Mouse (Mus musculus): Measurements from ENCODE around the gene Krtap28-10. TPM values are rescaled to one million over a fixed set of nuclear protein-coding genes. Genes with fewer than 3 reads are reported as not detected.

Gene Krtap28-10
- not detected in 2 replicates for polyA plus RNA-seq (2014; fragmentation: Nextera tagmentation; extraction: Ambion mirVana)

GRCm38 (mm10) chr1:83042380-83042779 lies at the start of gene Krtap28-10:
TSS of gene Krtap28-10 (minus strand) at chr1:83042480.
- no peaks in the 10 kb centered on the region for H3K36me3 ChIP-seq (ENCODE audit: control insufficient read depth, insufficient read depth, low read length)
- H3K9me3 ChIP-seq (ENCODE audit: control insufficient read depth, low read length), result no peaks in the 10 kb centered on the region
- H3K27ac ChIP-seq (ENCODE audit: low read depth, low read length), result no peak within 1 kb of the TSS
- no peaks in the 10 kb centered on the region for H3K27me3 ChIP-seq (ENCODE audit: control insufficient read depth, insufficient read depth, low read length)
- DNase-seq (ENCODE audit: low spot score, missing footprints), result no peak
- no peak within 1 kb of the TSS for H3K4me2 ChIP-seq
- no peaks in the 10 kb centered on the region for H3K4me1 ChIP-seq (ENCODE audit: control insufficient read depth, insufficient read depth, low read length)
- H3K4me3 ChIP-seq (ENCODE audit: low read depth, low read length), result no peak within 1 kb of the TSS
- H3K9ac ChIP-seq (ENCODE audit: low read length), result no peak within 1 kb of the TSS
- no peak for ATAC-seq (ENCODE audit: low FRiP score)
- 96% methylated on average over 2 of the region's 2 CpGs for WGBS

- no peak overlapping the region for H3K4me3 ChIP-seq (ENCODE audit: low read depth, low read length)
- H3K27ac ChIP-seq (ENCODE audit: low read depth, low read length), result no peak overlapping the region
- no peak overlapping the region for H3K9ac ChIP-seq (ENCODE audit: low read length)
- H3K36me3 ChIP-seq (ENCODE audit: control insufficient read depth, insufficient read depth, low read length), result no peaks in the 10 kb centered on the region
- DNase-seq (ENCODE audit: low spot score, missing footprints) (no peak), ATAC-seq (ENCODE audit: low FRiP score) (no peak)
- no peaks in the 10 kb centered on the region for H3K4me1 ChIP-seq (ENCODE audit: control insufficient read depth, insufficient read depth, low read length)
- no peak overlapping the region for H3K4me2 ChIP-seq
- no peaks in the 10 kb centered on the region for H3K27me3 ChIP-seq (ENCODE audit: control insufficient read depth, insufficient read depth, low read length)
- H3K9me3 ChIP-seq (ENCODE audit: control insufficient read depth, low read length), result no peaks in the 10 kb centered on the region
- 88% methylated on average over 3 of the region's 3 CpGs for WGBS
These were observed 49.0 kb upstream of the Krtap28-10 start for GRCm38 (mm10) chr1:83091268-83091667.

GRCm38 (mm10) chr1:83084790-83085189 lies 42.5 kb upstream of the Krtap28-10 start:
- DNase-seq (ENCODE audit: low spot score, missing footprints), result peak; percentile 23
- H3K4me2 ChIP-seq, result no peak overlapping the region
- H3K27ac ChIP-seq (ENCODE audit: low read depth, low read length), result no peak overlapping the region
- ATAC-seq (ENCODE audit: low FRiP score), result no peak
- H3K27me3 ChIP-seq (ENCODE audit: control insufficient read depth, insufficient read depth, low read length), result no peaks in the 10 kb centered on the region
- no peaks in the 10 kb centered on the region for H3K9me3 ChIP-seq (ENCODE audit: control insufficient read depth, low read length)
- 82% methylated on average over 2 of the region's 2 CpGs for WGBS
- H3K4me3 ChIP-seq (ENCODE audit: low read depth, low read length), result no peak overlapping the region
- no peak overlapping the region for H3K9ac ChIP-seq (ENCODE audit: low read length)
- H3K36me3 ChIP-seq (ENCODE audit: control insufficient read depth, insufficient read depth, low read length), result no peaks in the 10 kb centered on the region
- no peaks in the 10 kb centered on the region for H3K4me1 ChIP-seq (ENCODE audit: control insufficient read depth, insufficient read depth, low read length)

- no peaks in the 10 kb centered on the region for H3K36me3 ChIP-seq (ENCODE audit: control insufficient read depth, insufficient read depth, low read length)
- no peak for ATAC-seq (ENCODE audit: low FRiP score)
- no peak overlapping the region for H3K9ac ChIP-seq (ENCODE audit: low read length)
- no peaks in the 10 kb centered on the region for H3K9me3 ChIP-seq (ENCODE audit: control insufficient read depth, low read length)
- no peak overlapping the region for H3K4me3 ChIP-seq (ENCODE audit: low read depth, low read length)
- 80% methylated on average over 6 of the region's 6 CpGs for WGBS
- no peak overlapping the region for H3K27ac ChIP-seq (ENCODE audit: low read depth, low read length)
- H3K4me1 ChIP-seq (ENCODE audit: control insufficient read depth, insufficient read depth, low read length), result no peaks in the 10 kb centered on the region
- peak; percentile 26 for DNase-seq (ENCODE audit: low spot score, missing footprints)
- no peak overlapping the region for H3K4me2 ChIP-seq
- no peaks in the 10 kb centered on the region for H3K27me3 ChIP-seq (ENCODE audit: control insufficient read depth, insufficient read depth, low read length)
These were observed 34.7 kb upstream of the Krtap28-10 start for GRCm38 (mm10) chr1:83077016-83077415.

- Histone ChIP-seq H3K27ac (ENCODE audit: low read depth, low read length) (no peak overlapping the region), H3K4me1 (ENCODE audit: control insufficient read depth, insufficient read depth, low read length) (no peaks in the 10 kb centered on the region), H3K27me3 (ENCODE audit: control insufficient read depth, insufficient read depth, low read length) (no peaks in the 10 kb centered on the region), H3K36me3 (ENCODE audit: control insufficient read depth, insufficient read depth, low read length) (no peaks in the 10 kb centered on the region), H3K4me2 (peak overlapping the region; percentile 23; the same call in 1 of the 2 replicates), H3K4me3 (ENCODE audit: low read depth, low read length) (no peak overlapping the region), H3K9ac (ENCODE audit: low read length) (peak overlapping the region; percentile 47), H3K9me3 (ENCODE audit: control insufficient read depth, low read length) (no peaks in the 10 kb centered on the region)
- DNase-seq (ENCODE audit: low spot score, missing footprints) (peak; percentile 94), ATAC-seq (ENCODE audit: low FRiP score) (peak; percentile 89)
- WGBS, result 46% methylated on average over 11 of the region's 11 CpGs
These were observed 34.1 kb upstream of the Krtap28-10 start for GRCm38 (mm10) chr1:83076190-83076917.

- no peaks in the 10 kb centered on the region for H3K9me3 ChIP-seq (ENCODE audit: control insufficient read depth, low read length)
- H3K9ac ChIP-seq (ENCODE audit: low read length), result peak overlapping the region; percentile 47
- 42% methylated on average over 15 of the region's 15 CpGs for WGBS
- peak; percentile 81 for DNase-seq (ENCODE audit: low spot score, missing footprints)
- no peaks in the 10 kb centered on the region for H3K36me3 ChIP-seq (ENCODE audit: control insufficient read depth, insufficient read depth, low read length)
- H3K4me1 ChIP-seq (ENCODE audit: control insufficient read depth, insufficient read depth, low read length), result no peaks in the 10 kb centered on the region
- H3K27me3 ChIP-seq (ENCODE audit: control insufficient read depth, insufficient read depth, low read length), result no peaks in the 10 kb centered on the region
- H3K4me2 ChIP-seq, result peak overlapping the region; percentile 23; the same call in 1 of the 2 replicates
- ATAC-seq (ENCODE audit: low FRiP score), result peak; percentile 61
- H3K4me3 ChIP-seq (ENCODE audit: low read depth, low read length), result no peak overlapping the region
- H3K27ac ChIP-seq (ENCODE audit: low read depth, low read length), result no peak overlapping the region
These were observed 33.4 kb upstream of the Krtap28-10 start for GRCm38 (mm10) chr1:83075526-83076189.

- H3K9ac ChIP-seq (ENCODE audit: low read length), result no peak overlapping the region
- H3K4me2 ChIP-seq, result no peak overlapping the region
- H3K9me3 ChIP-seq (ENCODE audit: control insufficient read depth, low read length), result no peaks in the 10 kb centered on the region
- no peak for DNase-seq (ENCODE audit: low spot score, missing footprints)
- H3K4me3 ChIP-seq (ENCODE audit: low read depth, low read length), result no peak overlapping the region
- no peaks in the 10 kb centered on the region for H3K4me1 ChIP-seq (ENCODE audit: control insufficient read depth, insufficient read depth, low read length)
- H3K36me3 ChIP-seq (ENCODE audit: control insufficient read depth, insufficient read depth, low read length), result no peaks in the 10 kb centered on the region
- H3K27me3 ChIP-seq (ENCODE audit: control insufficient read depth, insufficient read depth, low read length), result no peaks in the 10 kb centered on the region
- no peak for ATAC-seq (ENCODE audit: low FRiP score)
- 92% methylated on average over 10 of the region's 10 CpGs for WGBS
- no peak overlapping the region for H3K27ac ChIP-seq (ENCODE audit: low read depth, low read length)
These were observed 24.9 kb upstream of the Krtap28-10 start for GRCm38 (mm10) chr1:83067205-83067604.

GRCm38 (mm10) chr1:83066577-83066976 lies 24.3 kb upstream of the Krtap28-10 start:
- DNase-seq (ENCODE audit: low spot score, missing footprints) (no peak), ATAC-seq (ENCODE audit: low FRiP score) (no peak)
- H3K4me2 ChIP-seq, result no peak overlapping the region
- no peaks in the 10 kb centered on the region for H3K9me3 ChIP-seq (ENCODE audit: control insufficient read depth, low read length)
- H3K4me3 ChIP-seq (ENCODE audit: low read depth, low read length), result no peak overlapping the region
- no peak overlapping the region for H3K27ac ChIP-seq (ENCODE audit: low read depth, low read length)
- H3K36me3 ChIP-seq (ENCODE audit: control insufficient read depth, insufficient read depth, low read length), result no peaks in the 10 kb centered on the region
- H3K4me1 ChIP-seq (ENCODE audit: control insufficient read depth, insufficient read depth, low read length), result no peaks in the 10 kb centered on the region
- no peaks in the 10 kb centered on the region for H3K27me3 ChIP-seq (ENCODE audit: control insufficient read depth, insufficient read depth, low read length)
- 95% methylated on average over 4 of the region's 4 CpGs for WGBS
- H3K9ac ChIP-seq (ENCODE audit: low read length), result no peak overlapping the region

GRCm38 (mm10) chr1:83064851-83065250 lies 22.6 kb upstream of the Krtap28-10 start:
- peak; percentile 89 for DNase-seq (ENCODE audit: low spot score, missing footprints)
- WGBS, result 26% methylated on average over 3 of the region's 3 CpGs
- H3K4me3 ChIP-seq (ENCODE audit: low read depth, low read length), result no peak overlapping the region
- no peak overlapping the region for H3K4me2 ChIP-seq
- H3K4me1 ChIP-seq (ENCODE audit: control insufficient read depth, insufficient read depth, low read length), result no peaks in the 10 kb centered on the region
- no peaks in the 10 kb centered on the region for H3K9me3 ChIP-seq (ENCODE audit: control insufficient read depth, low read length)
- 0 out of 2 replicates have a peak, but pooled peaks have one; percentile 11 for ATAC-seq (ENCODE audit: low FRiP score)
- no peak overlapping the region for H3K9ac ChIP-seq (ENCODE audit: low read length)
- no peaks in the 10 kb centered on the region for H3K36me3 ChIP-seq (ENCODE audit: control insufficient read depth, insufficient read depth, low read length)
- no peaks in the 10 kb centered on the region for H3K27me3 ChIP-seq (ENCODE audit: control insufficient read depth, insufficient read depth, low read length)
- H3K27ac ChIP-seq (ENCODE audit: low read depth, low read length), result no peak overlapping the region
